Mouse (Mus musculus) thymus, adult 2 months (tissue): ENCODE data around the gene Rpap3.

Experiments used
- CTCF ChIP-seq: fragments of 200-500 bp; IDR thresholded peaks from 2 replicates; pipeline ENCODE4 v1.5.1; 2012; ENCODE audit warnings: mild to moderate bottlenecking, control low read depth, low read length, moderate library complexity, borderline replicate concordance; ENCODE audit not compliant: control insufficient read depth, poor library complexity, insufficient read depth; ENCODE audit errors: extremely low read depth
- POLR2A ChIP-seq: fragments of 200-500 bp; IDR thresholded peaks from 2 replicates; pipeline ENCODE4 v1.6.1; 2012; ENCODE audit warnings: mild to moderate bottlenecking, low read length, control low read depth, moderate library complexity; ENCODE audit not compliant: control insufficient read depth, poor library complexity, insufficient read depth; ENCODE audit errors: extremely low read depth

DNA sequence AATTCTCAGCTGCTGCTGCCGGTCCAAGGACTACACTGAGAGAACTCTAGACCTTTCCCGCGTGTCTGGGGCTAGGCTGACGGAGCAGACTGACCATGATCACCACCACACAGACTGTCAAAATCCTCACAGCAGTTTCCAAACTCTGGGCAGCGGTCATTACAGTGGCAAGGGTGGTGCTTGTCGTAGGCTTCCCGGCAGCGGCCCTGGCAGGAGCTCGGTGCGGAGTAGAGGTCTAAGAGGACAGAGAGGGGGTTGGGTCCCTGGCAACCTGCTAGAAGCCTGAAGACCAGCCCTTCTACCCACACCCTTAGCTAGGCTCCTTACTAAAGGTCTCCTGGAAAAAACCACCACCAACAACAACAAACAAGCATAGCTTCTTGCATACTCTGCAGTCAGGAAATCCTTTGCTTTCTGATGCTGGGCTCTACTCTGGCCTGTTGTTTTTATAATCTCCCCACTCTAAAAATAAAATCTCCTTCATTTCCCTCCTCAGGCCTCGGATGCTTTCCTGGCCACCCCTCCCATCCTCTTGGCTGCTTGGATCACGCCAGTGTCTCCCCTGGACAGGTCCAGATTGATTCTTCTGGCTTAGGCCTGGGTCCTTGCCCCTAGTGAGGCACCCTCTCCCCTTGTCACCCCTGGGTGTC is 14.5 kb upstream of the Rpap3 start:
- TF ChIP-seq POLR2A (no peak), CTCF (no peak)
